Mouse (Mus musculus): ENCODE measurements at regions not wholly inside any gene's neighbourhood (a gene's known extent, or its start where the extent isn't known, plus 50 kb on each side); places are given as distances from the start of the nearest gene placed in this dataset.

DNA sequence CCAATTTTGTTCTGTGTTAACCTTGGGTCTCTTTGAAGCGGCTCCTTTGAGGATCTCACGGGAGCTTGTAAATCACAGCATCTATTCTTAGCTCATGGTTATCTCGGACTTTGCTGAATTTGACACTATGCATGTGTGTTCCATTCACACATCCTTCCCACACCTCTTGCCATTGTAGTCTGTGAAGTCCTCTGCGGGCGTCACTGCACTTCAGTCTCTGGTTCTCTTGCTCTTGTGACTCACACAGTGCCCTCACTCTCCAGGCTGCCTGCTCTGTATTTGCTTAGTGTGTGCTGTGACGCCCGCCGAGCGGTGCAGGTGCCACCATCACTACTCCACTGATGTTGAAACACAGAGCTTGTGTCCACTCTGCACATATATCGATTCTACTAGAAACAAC is 1271.2 kb downstream of the Synb start:
- no peaks in the 10 kb centered on the region for H3K9me3 ChIP-seq
- no peak for ATAC-seq (ENCODE audit: low FRiP score)
- H3K4me2 ChIP-seq, result no peak overlapping the region
- WGBS, result 91% methylated on average over 10 of the region's 10 CpGs
- no peak overlapping the region for H3K9ac ChIP-seq
- no peak overlapping the region for H3K27ac ChIP-seq
- H3K27me3 ChIP-seq, result no peaks in the 10 kb centered on the region; the same call in 1 of the 2 replicates
- H3K36me3 ChIP-seq (replicated peaks), result no peaks in the 10 kb centered on the region
- H3K4me1 ChIP-seq, result peaks cover 10% of the 10 kb centered on the region
- no peak overlapping the region for H3K4me3 ChIP-seq (replicated peaks)

DNA sequence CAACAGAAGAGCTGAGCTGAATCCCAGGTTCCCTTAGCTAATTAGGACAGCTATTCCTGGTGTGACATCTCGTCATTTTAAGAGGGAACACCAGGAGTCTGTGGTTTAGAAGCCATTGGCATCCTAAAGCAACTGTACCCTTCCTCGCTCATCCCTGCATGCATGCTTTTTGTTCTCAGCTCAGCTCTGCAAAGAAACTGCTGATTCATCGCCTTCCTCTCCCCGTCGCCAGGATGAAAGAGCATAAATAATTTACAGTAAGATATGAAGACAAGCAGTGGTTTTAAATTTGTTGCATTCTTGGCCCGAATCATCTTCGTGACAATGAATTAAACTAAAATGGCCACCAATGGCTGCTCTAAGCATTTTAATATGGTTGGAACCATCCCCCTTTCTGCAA is 1272.9 kb downstream of the Synb start:
- ATAC-seq (ENCODE audit: low FRiP score), result no peak
- 74% methylated on average over 7 of the region's 7 CpGs for WGBS
- Histone ChIP-seq H3K9ac (no peak overlapping the region), H3K9me3 (no peaks in the 10 kb centered on the region), H3K27ac (no peak overlapping the region), H3K4me1 (peaks cover 10% of the 10 kb centered on the region), H3K36me3 (replicated peaks) (no peaks in the 10 kb centered on the region), H3K4me2 (no peak overlapping the region), H3K27me3 (no peaks in the 10 kb centered on the region; the same call in 1 of the 2 replicates), H3K4me3 (replicated peaks) (no peak overlapping the region)

DNA sequence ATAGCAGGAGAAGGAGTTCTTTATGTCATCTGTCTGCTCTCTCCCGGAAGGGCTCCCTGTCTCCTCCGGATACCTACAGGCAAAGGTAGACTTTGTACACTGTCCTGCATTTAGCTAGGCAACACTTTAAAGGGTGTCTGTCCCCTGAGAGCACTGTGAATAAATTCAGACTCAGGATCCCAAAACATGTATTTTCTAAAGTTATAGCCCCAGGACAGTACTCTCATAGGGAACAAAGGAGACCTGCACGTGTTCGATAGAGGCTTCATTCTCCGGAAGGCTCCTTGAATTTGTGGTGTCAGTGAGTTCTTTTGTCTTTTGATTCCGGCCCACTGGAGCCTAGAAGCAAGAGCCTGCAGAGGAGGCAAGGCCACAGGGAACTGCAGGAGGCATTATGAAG is 1273.3 kb downstream of the Synb start:
- WGBS, result 46% methylated on average over 6 of the region's 6 CpGs
- Histone ChIP-seq H3K9me3 (no peaks in the 10 kb centered on the region), H3K27me3 (no peaks in the 10 kb centered on the region; the same call in 1 of the 2 replicates), H3K9ac (no peak overlapping the region), H3K4me1 (peaks cover 10% of the 10 kb centered on the region), H3K4me2 (no peak overlapping the region), H3K36me3 (replicated peaks) (no peaks in the 10 kb centered on the region), H3K4me3 (replicated peaks) (no peak overlapping the region), H3K27ac (no peak overlapping the region)
- no peak for ATAC-seq (ENCODE audit: low FRiP score)

DNA sequence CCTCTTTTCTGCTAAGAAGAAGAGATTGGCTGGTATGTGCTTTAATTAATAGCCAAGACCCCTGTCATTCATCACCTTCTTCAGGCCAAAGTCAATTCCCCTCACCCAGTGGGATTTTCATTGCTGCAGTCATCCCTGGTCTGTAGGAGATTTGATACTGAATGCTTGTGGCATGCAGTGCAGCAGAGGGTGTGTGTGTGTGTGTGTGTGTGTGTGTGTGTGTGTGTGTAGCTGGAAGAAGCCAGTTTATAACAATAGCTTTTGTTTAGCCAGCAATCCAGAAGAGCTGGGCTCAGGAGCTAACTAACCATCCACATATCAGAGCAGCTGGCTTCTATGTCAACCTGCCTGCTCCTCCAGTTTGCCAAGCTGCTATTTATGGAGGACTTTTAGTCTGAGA is 1275.4 kb downstream of the Synb start:
- Histone ChIP-seq H3K9me3 (no peaks in the 10 kb centered on the region), H3K27me3 (no peaks in the 10 kb centered on the region; the same call in 1 of the 2 replicates), H3K36me3 (replicated peaks) (no peaks in the 10 kb centered on the region), H3K4me1 (peaks cover 10% of the 10 kb centered on the region), H3K4me3 (replicated peaks) (no peak overlapping the region), H3K4me2 (no peak overlapping the region), H3K9ac (no peak overlapping the region), H3K27ac (no peak overlapping the region)
- ATAC-seq (ENCODE audit: low FRiP score), result no peak

DNA sequence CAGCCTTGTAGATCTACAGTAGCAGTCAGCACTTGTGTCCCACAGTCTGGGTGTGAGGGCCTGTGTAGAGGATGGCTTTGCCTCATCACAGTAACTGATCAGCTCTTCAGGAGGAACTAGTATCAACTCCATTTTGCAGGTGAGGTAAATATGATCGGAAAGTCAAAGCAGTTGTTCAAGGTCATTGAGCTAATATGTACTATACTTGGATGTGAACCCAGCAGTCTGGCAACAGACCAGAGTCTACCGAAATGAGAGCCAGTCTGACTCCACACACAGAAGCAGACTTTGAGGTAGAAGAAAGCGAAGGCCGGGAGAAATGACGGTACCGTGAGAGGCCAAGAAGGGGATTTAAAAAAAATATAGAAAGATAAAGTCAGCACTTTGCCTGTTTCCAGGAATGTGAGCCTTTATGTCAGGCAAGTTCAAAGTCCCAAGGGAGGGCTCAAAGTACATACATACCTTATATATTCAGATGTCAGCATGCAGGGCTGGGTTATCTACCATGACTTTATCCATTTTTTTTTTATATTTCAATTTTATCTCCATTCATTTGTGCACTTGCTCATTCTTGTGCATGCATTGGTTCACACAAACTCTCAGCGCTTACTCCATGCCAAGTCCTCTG is 1297.2 kb downstream of the Synb start:
- ATAC-seq (ENCODE audit: low FRiP score), result no peak
- H3K27ac ChIP-seq, result no peak overlapping the region
- peaks cover 2% of the 10 kb centered on the region; the same call in 1 of the 2 replicates for H3K4me1 ChIP-seq
- H3K27me3 ChIP-seq, result no peaks in the 10 kb centered on the region; the same call in 1 of the 2 replicates
- WGBS, result 94% methylated on average over 7 of the region's 7 CpGs
- H3K4me3 ChIP-seq (replicated peaks), result no peak overlapping the region
- H3K9ac ChIP-seq, result no peak overlapping the region
- no peak overlapping the region for H3K4me2 ChIP-seq
- H3K36me3 ChIP-seq (replicated peaks), result no peaks in the 10 kb centered on the region
- peaks cover 2% of the 10 kb centered on the region; the same call in 1 of the 2 replicates for H3K9me3 ChIP-seq

DNA sequence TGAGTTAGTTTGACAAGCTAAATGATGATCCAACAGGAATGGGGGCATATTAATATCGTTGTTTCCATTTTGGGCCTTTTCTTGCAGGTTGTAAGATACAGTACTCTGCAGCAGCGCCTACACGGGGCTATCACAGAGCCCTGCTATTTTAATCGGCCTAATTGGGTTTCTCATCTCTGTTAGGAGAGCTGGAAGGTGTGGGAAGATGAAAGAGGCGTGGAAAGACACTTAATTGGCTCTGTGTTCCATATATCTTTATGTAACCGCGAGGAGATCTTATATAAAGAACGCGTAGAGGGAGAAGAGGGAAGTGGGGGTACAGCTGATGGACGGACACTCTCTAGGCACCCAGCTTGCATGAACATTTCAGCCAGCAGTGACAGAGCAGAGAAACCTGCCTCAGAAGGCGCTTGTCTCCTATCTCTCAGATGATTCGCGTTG is 1300.5 kb downstream of the Synb start:
- ATAC-seq (ENCODE audit: low FRiP score), result no peak
- H3K4me2 ChIP-seq, result peak overlapping the region; percentile 40
- 50% methylated on average over 13 of the region's 13 CpGs for WGBS

DNA sequence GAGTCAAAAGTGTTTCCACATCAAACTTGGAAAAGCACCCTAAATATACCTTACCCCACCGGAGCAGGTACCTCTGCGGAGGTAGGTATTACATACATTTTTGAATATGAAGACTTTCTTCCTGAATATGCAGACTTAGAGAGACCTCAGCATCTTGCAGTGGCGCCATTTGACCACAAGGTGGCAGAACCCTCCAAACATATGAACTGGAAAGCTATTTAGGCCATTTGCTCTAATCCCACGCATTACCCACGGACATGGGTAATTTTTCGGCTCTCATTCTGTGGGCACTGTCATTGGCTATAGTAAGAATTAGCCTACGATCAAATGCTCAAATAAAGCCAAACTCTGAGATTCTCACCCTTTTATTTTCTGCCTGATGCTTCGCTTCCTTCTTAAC is 1301.0 kb downstream of the Synb start:
- Histone ChIP-seq H3K36me3 (replicated peaks) (no peaks in the 10 kb centered on the region), H3K4me1 (peaks cover 2% of the 10 kb centered on the region; the same call in 1 of the 2 replicates), H3K4me3 (replicated peaks) (no peak overlapping the region), H3K27ac (no peak overlapping the region), H3K9ac (no peak overlapping the region), H3K9me3 (0 out of 2 replicates have a peak, but pooled peaks cover 2% of the 10 kb centered on the region), H3K4me2 (peak overlapping the region; percentile 40), H3K27me3 (no peaks in the 10 kb centered on the region; the same call in 1 of the 2 replicates)
- ATAC-seq (ENCODE audit: low FRiP score), result no peak
- 14% methylated on average over 8 of the region's 8 CpGs for WGBS

More for the DNA sequence above, 1300.5 kb downstream of the Synb start:
- Histone ChIP-seq H3K4me3 (replicated peaks) (no peak overlapping the region), H3K9me3 (no peaks in the 10 kb centered on the region), H3K9ac (no peak overlapping the region), H3K4me1 (peaks cover 2% of the 10 kb centered on the region; the same call in 1 of the 2 replicates), H3K27ac (no peak overlapping the region), H3K36me3 (replicated peaks) (no peaks in the 10 kb centered on the region), H3K27me3 (no peaks in the 10 kb centered on the region; the same call in 1 of the 2 replicates)

DNA sequence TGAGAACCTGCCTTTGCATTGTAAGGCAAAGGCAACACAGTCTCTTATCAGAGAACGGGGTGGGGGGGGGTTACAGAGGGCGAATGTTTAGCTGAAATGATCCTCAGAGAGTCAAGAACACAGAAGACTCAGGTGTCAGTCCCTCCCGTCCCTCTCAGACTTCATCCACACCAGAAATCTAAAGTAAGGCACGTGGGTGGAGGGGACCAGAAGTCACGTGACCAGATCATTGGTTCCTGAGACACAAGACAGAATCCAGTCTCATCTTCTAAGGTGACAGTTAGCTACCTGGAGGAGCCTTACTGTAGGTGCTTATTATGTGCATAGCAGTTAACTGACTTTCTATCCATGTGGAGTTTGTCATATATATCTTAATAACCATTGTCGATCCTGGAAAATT is 1302.0 kb downstream of the Synb start:
- Histone ChIP-seq H3K4me2 (no peak overlapping the region), H3K9ac (no peak overlapping the region), H3K4me1 (peaks cover 2% of the 10 kb centered on the region; the same call in 1 of the 2 replicates), H3K36me3 (replicated peaks) (no peaks in the 10 kb centered on the region), H3K4me3 (replicated peaks) (no peak overlapping the region), H3K27ac (no peak overlapping the region), H3K27me3 (no peaks in the 10 kb centered on the region; the same call in 1 of the 2 replicates), H3K9me3 (0 out of 2 replicates have a peak, but pooled peaks cover 5% of the 10 kb centered on the region)
- no peak for ATAC-seq (ENCODE audit: low FRiP score)
- WGBS, result 72% methylated on average over 6 of the region's 6 CpGs

DNA sequence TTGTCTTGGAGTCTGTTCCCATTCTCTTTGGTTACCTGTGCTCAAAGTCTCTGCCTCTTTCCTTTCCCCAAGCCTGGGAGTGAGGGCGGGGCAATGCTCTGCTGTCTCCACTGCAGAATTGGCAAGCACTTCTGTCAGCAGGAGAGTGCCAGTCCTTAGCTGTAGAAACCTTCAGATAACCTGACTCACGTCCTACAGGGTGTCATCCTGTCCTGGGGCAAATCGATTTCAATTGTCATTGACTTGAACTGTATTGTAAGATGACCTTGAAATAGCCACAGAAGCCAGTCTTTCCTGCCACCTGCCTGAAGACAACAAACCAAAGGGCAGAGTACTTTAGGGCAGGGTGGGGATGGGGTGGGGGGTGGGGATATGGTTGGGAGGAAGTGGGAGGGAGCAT is 1303.8 kb downstream of the Synb start:
- 84% methylated on average over 3 of the region's 3 CpGs for WGBS
- Histone ChIP-seq H3K4me2 (no peak overlapping the region), H3K9ac (no peak overlapping the region), H3K27me3 (no peaks in the 10 kb centered on the region; the same call in 1 of the 2 replicates), H3K9me3 (0 out of 2 replicates have a peak, but pooled peaks cover 5% of the 10 kb centered on the region), H3K36me3 (replicated peaks) (no peaks in the 10 kb centered on the region), H3K27ac (no peak overlapping the region), H3K4me1 (peaks cover 2% of the 10 kb centered on the region; the same call in 1 of the 2 replicates), H3K4me3 (replicated peaks) (no peak overlapping the region)
- no peak for ATAC-seq (ENCODE audit: low FRiP score)
